Mouse (Mus musculus) CH12.LX (cell line): ENCODE results near the gene Akap7. TPM values are rescaled to one million over a fixed set of nuclear protein-coding genes. Genes with fewer than 3 reads are reported as not detected.

Experiments
- DNase-seq: peaks from one replicate; pipeline ENCODE4 v3.0.0-alpha.2; 2013; ENCODE audit errors: extremely low read depth
- H3K27ac ChIP-seq: 2 replicates; pipeline ENCODE4 v1.5.1; 2012; ENCODE audit warnings: low read depth, mild to moderate bottlenecking, control low read depth, moderate library complexity; ENCODE audit not compliant: insufficient read depth
- H3K27me3 ChIP-seq: replicated peaks from 2 replicates; pipeline ENCODE3; 2012; ENCODE audit warnings: inconsistent platforms
- H3K36me3 ChIP-seq, 2 experiments: replicated peaks in 1 of 2; 2 replicates each; pipeline versions ENCODE3 to v1.6.1; 2012; ENCODE audit warnings: inconsistent platforms in 1 of 2, low read length in 1 of 2, mild to moderate bottlenecking in 1 of 2, mixed read lengths in 1 of 2, moderate library complexity in 1 of 2; ENCODE audit not compliant: control insufficient read depth in 1 of 2, insufficient read depth in 1 of 2
- H3K4me1 ChIP-seq, 2 experiments: 2 replicates each; pipeline ENCODE4 v1.6.1; 2012; ENCODE audit warnings: inconsistent platforms in 1 of 2, moderate library complexity in 1 of 2; ENCODE audit not compliant: insufficient read depth in 2 of 2, control insufficient read depth in 1 of 2
- H3K4me2 ChIP-seq: 2 replicates; pipeline ENCODE4 v1.6.1; 2012; ENCODE audit warnings: low read depth, mild to moderate bottlenecking, control low read depth; ENCODE audit not compliant: poor library complexity, insufficient read depth, severe bottlenecking
- H3K4me3 ChIP-seq, 3 experiments: fragments of 150-350 bp in 1 of 3; sonication (generic) in 1 of 3; replicated peaks in 1 of 3; 2 replicates each; pipeline versions ENCODE3 to v1.5.1; 2011 to 2012; ENCODE audit warnings: low read depth in 2 of 3, low read length in 2 of 3, mild to moderate bottlenecking in 2 of 3, moderate library complexity in 2 of 3, control low read depth in 1 of 3, improper control_type of control experiment in 1 of 3, inconsistent platforms in 1 of 3, mixed read lengths in 1 of 3; ENCODE audit not compliant: poor library complexity in 1 of 3
- H3K79me2 ChIP-seq: replicated peaks from 2 replicates; pipeline ENCODE4 v1.6.1; 2012; ENCODE audit warnings: mild to moderate bottlenecking, moderate library complexity; ENCODE audit not compliant: control insufficient read depth, poor library complexity, insufficient read depth, severe bottlenecking; ENCODE audit errors: extremely low read depth
- H3K9ac ChIP-seq: 2 replicates; pipeline ENCODE4 v1.6.1; 2012; ENCODE audit warnings: low read depth, mild to moderate bottlenecking, control low read depth, moderate library complexity; ENCODE audit not compliant: insufficient read depth
- H3K9me3 ChIP-seq: replicated peaks from 2 replicates; pipeline ENCODE3; 2012; ENCODE audit warnings: low read length, inconsistent platforms, mixed read lengths
- BHLHE40 ChIP-seq: IDR thresholded peaks from 2 replicates; pipeline ENCODE4 v1.6.1; 2011; ENCODE audit warnings: mild to moderate bottlenecking, low read depth, low read length, improper control_type of control experiment
- CHD1 ChIP-seq: IDR thresholded peaks from 2 replicates; pipeline ENCODE4 v1.6.1; 2012; ENCODE audit warnings: low read depth, low read length, improper control_type of control experiment, inconsistent platforms
- CTCF ChIP-seq, 2 experiments: IDR thresholded peaks in 1 of 2; conservative IDR thresholded peaks in 1 of 2; 2 replicates each; pipeline ENCODE4 v1.5.1; 2011 to 2012; ENCODE audit warnings: low read depth in 2 of 2, low read length in 2 of 2, improper control_type of control experiment in 1 of 2, inconsistent platforms in 1 of 2, mild to moderate bottlenecking in 1 of 2, moderate library complexity in 1 of 2
- EP300 ChIP-seq: IDR thresholded peaks from 2 replicates; pipeline ENCODE4 v1.6.1; 2011; ENCODE audit warnings: low read length, improper control_type of control experiment
- IRF4 ChIP-seq: IDR thresholded peaks from 2 replicates; pipeline ENCODE4 v1.6.1; 2014; ENCODE audit warnings: low read depth, mild to moderate bottlenecking, inconsistent platforms, low read length, improper control_type of control experiment
- JUND ChIP-seq: conservative IDR thresholded peaks from 2 replicates; pipeline ENCODE4 v1.6.1; 2011; ENCODE audit warnings: low read depth, low read length, improper control_type of control experiment
- MAFK ChIP-seq: IDR thresholded peaks from 2 replicates; pipeline ENCODE4 v1.6.1; 2011; ENCODE audit warnings: low read length, improper control_type of control experiment; ENCODE audit not compliant: insufficient replicate concordance
- MAX ChIP-seq: IDR thresholded peaks from 2 replicates; pipeline ENCODE4 v1.6.1; 2011; ENCODE audit warnings: low read length, improper control_type of control experiment
- NRF1 ChIP-seq: IDR thresholded peaks from 2 replicates; pipeline ENCODE4 v1.6.1; 2014; ENCODE audit warnings: low read depth, mild to moderate bottlenecking, inconsistent platforms, low read length, improper control_type of control experiment, moderate library complexity
- PAX5 ChIP-seq: IDR thresholded peaks from 2 replicates; pipeline ENCODE4 v1.6.1; 2012; ENCODE audit warnings: low read length, inconsistent platforms, mixed read lengths
- RAD21 ChIP-seq: IDR thresholded peaks from 2 replicates; pipeline ENCODE4 v1.6.1; 2011; ENCODE audit warnings: low read depth, mild to moderate bottlenecking, low read length, improper control_type of control experiment, moderate library complexity
- SMC3 ChIP-seq: IDR thresholded peaks from 2 replicates; pipeline ENCODE4 v1.6.1; 2011; ENCODE audit warnings: low read depth, low read length, improper control_type of control experiment
- TBP ChIP-seq: conservative IDR thresholded peaks from 2 replicates; pipeline ENCODE4 v1.6.1; 2011; ENCODE audit warnings: low read depth, low read length, improper control_type of control experiment
- TCF12 ChIP-seq: IDR thresholded peaks from 2 replicates; pipeline ENCODE4 v1.6.1; 2014; ENCODE audit warnings: low read depth, mild to moderate bottlenecking, inconsistent platforms, low read length, improper control_type of control experiment
- UBTF ChIP-seq: IDR thresholded peaks from 2 replicates; pipeline ENCODE4 v1.6.1; 2012; ENCODE audit warnings: low read depth, mild to moderate bottlenecking, inconsistent platforms, low read length, improper control_type of control experiment, moderate library complexity
- USF2 ChIP-seq: conservative IDR thresholded peaks from 2 replicates; pipeline ENCODE4 v1.6.1; 2011; ENCODE audit warnings: low read depth, low read length, improper control_type of control experiment
- ZC3H11A ChIP-seq: IDR thresholded peaks from 2 replicates; pipeline ENCODE4 v1.6.1; 2012; ENCODE audit warnings: low read depth, mild to moderate bottlenecking, inconsistent platforms, low read length, improper control_type of control experiment
- dilution Hi-C: fragments of 300-500 bp; cut with MboI; formaldehyde crosslinking; loops from 2 replicates; pipeline ENCODE4 v1.14.3; 2020; ENCODE audit warnings: low sequenced_read_pairs; ENCODE audit not compliant: extremely low pct_unique_long_range_greater_than_20kb, extremely low pct_ligation_motif_present
- in situ Hi-C: fragments of 300-500 bp; cut with MboI; formaldehyde crosslinking; loops from 3 replicates; pipeline ENCODE4 v1.14.3; 2019; ENCODE audit warnings: low sequenced_read_pairs, low pct_ligation_motif_present, low pct_unique_long_range_greater_than_20kb, mixed read lengths
- polyA plus RNA-seq: library from polyadenylated mRNA; unstranded; fragments of >175 nt; gene quantifications from 2 replicates; pipeline ENCODE4 v1.2.1, GENCODE M21; 2012; ENCODE audit warnings: low read depth; ENCODE audit not compliant: insufficient read length
- total RNA-seq, 2 experiments: library from RNA; depleted of rRNA; stranded (reverse); fragments of 300-350 nt in 1 of 2; fragments of >200 nt in 1 of 2; gene quantifications; 2 replicates each; pipeline ENCODE4 v1.2.3; 2012 to 2014

The Akap7 gene
- total and polyA plus RNA-seq, 3 experiments = 6.2 to 12.1 (median 7.1) TPM

DNA sequence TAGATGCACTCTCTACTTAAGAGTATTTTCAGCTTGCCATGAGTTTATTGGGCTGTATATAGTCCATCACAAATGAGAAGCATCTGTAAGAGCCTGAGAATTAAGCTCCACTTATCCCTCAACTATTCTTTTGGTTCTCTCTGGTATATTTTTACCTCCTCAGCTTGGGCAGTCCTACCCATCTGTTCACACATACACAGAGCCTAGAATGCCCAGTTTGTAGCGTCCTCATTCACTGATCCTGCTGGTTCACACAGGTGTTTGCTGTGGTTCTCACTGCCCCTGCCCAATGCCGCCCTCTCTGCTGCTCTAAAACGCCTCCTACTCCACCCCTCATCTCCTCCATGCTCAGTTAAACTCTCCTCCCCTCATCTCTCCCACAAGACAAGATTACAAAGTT, 91.7 kb downstream of the Akap7 start:
- Histone ChIP-seq H3K9ac (no peak overlapping the region), H3K9me3 (no peaks in the 10 kb centered on the region), H3K27me3 (no peaks in the 10 kb centered on the region), H3K4me1 (peaks cover 2 to 5% of the 10 kb centered on the region in 2 experiments; a peak in 3 of 4 replicates), H3K79me2 (no peaks in the 10 kb centered on the region), H3K4me3 (no peak overlapping the region), H3K36me3 (peaks cover 0 to 3% of the 10 kb centered on the region in 2 experiments), H3K27ac (no peak overlapping the region), H3K4me2 (no peak overlapping the region)
- DNase-seq = no peak
- no peak for TF ChIP-seq USF2
- TF ChIP-seq BHLHE40 = no peak
- no peak for TF ChIP-seq EP300
- TF ChIP-seq PAX5 = no peak
- no peak for TF ChIP-seq NRF1
- no peak for TF ChIP-seq JUND
- no peak for TF ChIP-seq CTCF (conservative IDR thresholded peaks at IDR 0.05 in 1 of 2, IDR thresholded peaks at IDR 0.05 in 1 of 2; ENCODE audit: low read depth in 2 of 2, low read length in 2 of 2)
- TF ChIP-seq TBP = no peak
- TF ChIP-seq TCF12 = no peak
- in situ Hi-C loops = loop anchor here (5.0 to 10.0 kb wide), 2 partner anchors 259 to 341 kb away; no protein-coding TSS in a partner anchor
- dilution Hi-C loops = no loop called here

DNA sequence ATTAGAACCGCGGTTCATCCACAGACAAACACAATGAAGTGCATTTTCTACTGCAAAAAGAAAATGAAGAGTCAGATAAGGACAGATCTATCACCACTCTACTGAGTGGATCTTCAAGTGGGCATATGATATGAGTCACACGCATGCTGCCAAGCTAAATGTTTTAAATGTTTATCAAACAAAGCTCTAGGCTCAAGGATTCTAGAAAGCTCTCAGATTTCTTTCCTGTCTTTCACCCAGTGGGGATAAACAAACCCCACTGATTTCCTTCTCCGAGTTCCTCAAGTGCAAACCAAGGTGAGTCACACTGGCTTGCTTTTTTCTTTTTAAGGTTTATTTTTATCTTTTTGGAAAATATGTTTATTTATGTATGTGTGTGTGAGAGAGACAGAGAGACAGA, 94.0 kb downstream of the Akap7 start:
- DNase-seq = no peak
- no peak overlapping the region for H3K27ac ChIP-seq
- no peaks in the 10 kb centered on the region for H3K79me2 ChIP-seq
- H3K36me3 ChIP-seq = peaks cover 0 to 3% of the 10 kb centered on the region in 2 experiments
- TF ChIP-seq BHLHE40 (no peak), RAD21 (no peak), SMC3 (no peak), IRF4 (no peak), MAFK (no peak), ZC3H11A (no peak), JUND (no peak), UBTF (no peak), CHD1 (no peak), MAX (no peak)
- dilution Hi-C loops = no loop called here
- no peak overlapping the region for H3K4me3 ChIP-seq
- H3K9ac ChIP-seq = no peak overlapping the region
- H3K9me3 ChIP-seq = no peaks in the 10 kb centered on the region
- H3K4me1 ChIP-seq = peaks cover 1 to 5% of the 10 kb centered on the region in 2 experiments; a peak in 1 of 4 replicates
- in situ Hi-C loops = loop anchor here (10.0 kb wide), 1 partner anchor 339 kb away; no protein-coding TSS in a partner anchor
- H3K27me3 ChIP-seq = no peaks in the 10 kb centered on the region
- H3K4me2 ChIP-seq = no peak overlapping the region
